Mouse (Mus musculus) lung, adult 2 months (tissue): ENCODE measurements around the gene Alad.

Experiments used
- CTCF ChIP-seq: fragments of 200-500 bp; IDR thresholded peaks from 2 replicates; pipeline ENCODE4 v1.5.1; 2011; ENCODE audit warnings: mild to moderate bottlenecking, low read length, control low read depth; ENCODE audit not compliant: insufficient read depth
- POLR2A ChIP-seq: fragments of 200-500 bp; IDR thresholded peaks from 2 replicates; pipeline ENCODE4 v1.6.1; 2011; ENCODE audit warnings: low read depth, mild to moderate bottlenecking, control low read depth, low read length, borderline replicate concordance; ENCODE audit errors: extremely low read depth

- TF ChIP-seq CTCF: no peak
- no peak for TF ChIP-seq POLR2A
These were observed 25.1 kb upstream of the Alad start for GRCm38 (mm10) chr4:62544801-62545200.
